Mouse (Mus musculus) small intestine, adult 2 months (tissue): ENCODE measurements around the gene Nop16. TPM values are rescaled to one million over a fixed set of nuclear protein-coding genes. Genes with fewer than 3 reads are reported as not detected.

Experiments used
- H3K27ac ChIP-seq: fragments of 200-500 bp; 2 replicates; pipeline ENCODE4 v1.5.1; 2012; ENCODE audit warnings: low read depth, low read length, control low read depth, inconsistent platforms; ENCODE audit not compliant: insufficient read depth
- H3K27me3 ChIP-seq: fragments of 200-500 bp; 2 replicates; pipeline ENCODE4 v1.6.1; 2012; ENCODE audit warnings: mild to moderate bottlenecking, moderate library complexity, low read length, inconsistent platforms; ENCODE audit not compliant: control insufficient read depth, insufficient read depth
- H3K36me3 ChIP-seq: fragments of 200-500 bp; 2 replicates; pipeline ENCODE4 v1.6.1; 2012; ENCODE audit warnings: mild to moderate bottlenecking, low read length, control low read depth, inconsistent platforms; ENCODE audit not compliant: control insufficient read depth, insufficient read depth
- H3K4me1 ChIP-seq: fragments of 200-500 bp; 2 replicates; pipeline ENCODE4 v1.6.1; 2012; ENCODE audit warnings: low read length, inconsistent platforms, mixed read lengths; ENCODE audit not compliant: control insufficient read depth, insufficient read depth, insufficient read length
- H3K4me3 ChIP-seq: fragments of 200-500 bp; 2 replicates; pipeline ENCODE4 v1.5.1; 2012; ENCODE audit warnings: low read depth, mild to moderate bottlenecking, control low read depth, inconsistent platforms, low read length, moderate library complexity
- CTCF ChIP-seq: fragments of 200-500 bp; IDR thresholded peaks from 2 replicates; pipeline ENCODE4 v1.5.1; 2012; ENCODE audit warnings: low read depth, mild to moderate bottlenecking, control low read depth, inconsistent platforms, low read length, moderate library complexity, mixed read lengths; ENCODE audit not compliant: insufficient replicate concordance, insufficient read length; ENCODE audit errors: extremely low read depth
- POLR2A ChIP-seq: fragments of 200-500 bp; IDR thresholded peaks from 2 replicates; pipeline ENCODE4 v1.6.1; 2012; ENCODE audit warnings: low read depth, mild to moderate bottlenecking, control low read depth, inconsistent platforms, low read length, moderate library complexity
- WGBS: fragments of 180-500 bp; shearing (Covaris S2); methylation state at CpG from one replicate; pipeline ENCODE4 v1.1.7; 2018; 5-methylcytosine and 5-hydroxymethylcytosine counted together
- polyA plus RNA-seq: library from polyadenylated mRNA; depleted of rRNA; stranded (reverse); fragments of >200 nt; gene quantifications from 2 replicates; pipeline ENCODE4 v1.2.3, GENCODE M21; 2012

The Nop16 gene
- polyA plus RNA-seq, 1 experiment: 2.4 TPM

- TF ChIP-seq CTCF: no peak
- no peak for TF ChIP-seq POLR2A
- Histone ChIP-seq H3K4me1 (peaks cover 10% of the 10 kb centered on the region; the same call in 1 of the 2 replicates), H3K27ac (no peak overlapping the region), H3K36me3 (peaks cover 19% of the 10 kb centered on the region), H3K27me3 (no peaks in the 10 kb centered on the region), H3K4me3 (no peak overlapping the region)
- 33% methylated on average over 2 of the region's 2 CpGs for WGBS
These were observed 8.5 kb downstream of the Nop16 start for GRCm38 (mm10) chr13:54581385-54581784.

DNA sequence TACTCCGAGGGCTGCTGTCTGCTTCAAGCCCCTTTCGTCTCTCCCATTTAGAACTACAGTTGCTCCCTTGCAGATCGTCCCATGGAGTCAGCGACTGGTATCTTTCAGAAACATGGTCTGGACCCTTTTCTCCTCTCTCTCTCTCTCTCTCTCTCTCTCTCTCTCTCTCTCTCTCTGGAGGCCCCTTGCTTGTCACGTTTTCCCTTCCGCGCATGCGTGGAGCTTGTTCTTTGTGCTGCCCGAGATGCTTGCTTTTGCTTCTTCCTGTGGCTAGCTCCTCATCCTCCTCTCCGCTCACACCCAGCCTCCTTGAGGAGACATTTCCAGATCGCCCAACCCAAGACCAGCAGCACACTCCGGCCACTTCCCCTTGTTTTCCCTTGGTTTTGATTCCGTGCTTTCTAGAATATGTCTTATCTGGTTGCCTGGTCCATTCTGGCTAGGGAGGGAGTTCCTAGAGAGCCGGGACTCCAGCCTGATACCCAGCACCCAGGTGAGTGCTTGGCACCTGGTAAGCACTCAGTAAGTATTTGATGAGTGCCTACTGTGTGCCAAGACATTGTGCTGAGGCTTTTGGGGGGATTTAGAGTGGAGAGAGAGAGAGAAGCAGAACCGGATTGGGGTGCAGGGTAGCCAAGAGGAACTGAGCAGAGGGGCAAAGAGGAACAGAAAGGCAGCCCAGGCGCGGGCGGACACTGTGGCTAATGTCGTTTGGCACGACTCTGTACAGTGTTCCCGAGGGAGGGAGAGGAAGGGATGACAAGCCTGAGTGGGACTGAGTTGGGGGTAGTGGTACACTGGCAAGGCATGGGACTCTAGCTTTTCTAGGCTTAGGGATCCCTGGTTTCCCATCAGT lies 12.0 kb downstream of the Nop16 start:
- H3K36me3 ChIP-seq: peaks cover 5% of the 10 kb centered on the region; the same call in 1 of the 2 replicates
- no peaks in the 10 kb centered on the region for H3K27me3 ChIP-seq
- H3K4me1 ChIP-seq: peaks cover 15% of the 10 kb centered on the region
- H3K4me3 ChIP-seq: no peak overlapping the region
- WGBS: 86% methylated on average over 21 of the region's 21 CpGs
- TF ChIP-seq POLR2A: no peak
- no peak for TF ChIP-seq CTCF
- peak overlapping the region; percentile 6; the same call in 1 of the 2 replicates for H3K27ac ChIP-seq

DNA sequence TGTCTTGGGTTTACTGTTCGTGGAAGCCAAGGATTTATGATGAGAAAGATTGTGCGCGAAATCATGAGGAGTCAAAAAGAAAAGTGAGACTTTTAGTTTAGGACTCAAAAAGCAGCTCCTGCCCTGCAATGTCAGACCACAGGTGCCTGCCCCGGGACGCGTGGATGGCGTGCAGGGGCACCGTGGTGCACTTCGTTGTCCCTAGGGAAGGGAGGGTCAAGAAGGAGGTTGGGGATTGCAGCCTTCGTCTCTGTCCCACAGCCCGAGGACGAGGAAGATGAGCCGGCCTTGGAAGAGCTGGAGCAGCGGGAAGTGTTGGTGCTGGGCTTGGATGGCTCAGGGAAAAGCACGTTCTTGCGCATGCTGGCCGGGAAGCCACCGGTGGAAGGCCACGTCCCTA lies 14.4 kb downstream of the Nop16 start:
- WGBS: 4% methylated on average over 19 of the region's 19 CpGs
- TF ChIP-seq POLR2A: no peak
- TF ChIP-seq CTCF: no peak
- peaks cover 7% of the 10 kb centered on the region for H3K4me1 ChIP-seq
- peak overlapping the region; percentile 48 for H3K27ac ChIP-seq
- H3K36me3 ChIP-seq: peaks cover 2% of the 10 kb centered on the region; the same call in 1 of the 2 replicates
- H3K27me3 ChIP-seq: no peaks in the 10 kb centered on the region
- H3K4me3 ChIP-seq: peak overlapping the region; percentile 72

GRCm38 (mm10) chr13:54574854-54575481 lies 14.9 kb downstream of the Nop16 start, which contains the start of gene Arl10:
Gene Arl10, plus strand, starts transcription at chr13:54575015.
- H3K27me3 ChIP-seq: no peaks in the 10 kb centered on the region

GRCm38 (mm10) chr13:54572621-54573020 lies 17.3 kb downstream of the Nop16 start:
- H3K4me3 ChIP-seq: no peak overlapping the region
- no peaks in the 10 kb centered on the region for H3K27me3 ChIP-seq
- no peaks in the 10 kb centered on the region for H3K36me3 ChIP-seq
- TF ChIP-seq POLR2A: no peak
- TF ChIP-seq CTCF: no peak
- H3K4me1 ChIP-seq: peaks cover 7% of the 10 kb centered on the region
- 77% methylated on average over 4 of the region's 4 CpGs for WGBS
- H3K27ac ChIP-seq: no peak overlapping the region

More at GRCm38 (mm10) chr13:54574854-54575481, 14.9 kb downstream of the Nop16 start, which contains the start of gene Arl10:
- Histone ChIP-seq H3K4me1 (peaks cover 7% of the 10 kb centered on the region), H3K4me3 (peak within 1 kb of the TSS; percentile 72), H3K36me3 (peaks cover 2% of the 10 kb centered on the region; the same call in 1 of the 2 replicates), H3K27ac (peak within 1 kb of the TSS; percentile 48)
- WGBS: under 1% methylated on average over 55 of the region's 55 CpGs
- TF ChIP-seq CTCF (0 out of 2 replicates have a peak, but pooled peaks have one; percentile 8), POLR2A (peak; percentile 60)

GRCm38 (mm10) chr13:54571637-54572036 lies 18.3 kb downstream of the Nop16 start:
- H3K27me3 ChIP-seq: no peaks in the 10 kb centered on the region
- 63% methylated on average over 2 of the region's 2 CpGs for WGBS
- no peak overlapping the region for H3K4me3 ChIP-seq
- peaks cover 7% of the 10 kb centered on the region for H3K4me1 ChIP-seq
- TF ChIP-seq POLR2A: no peak
- H3K27ac ChIP-seq: no peak overlapping the region
- H3K36me3 ChIP-seq: no peaks in the 10 kb centered on the region

- no peak for TF ChIP-seq CTCF
- TF ChIP-seq POLR2A: no peak
- WGBS: 79% methylated on average over 4 of the region's 4 CpGs
- Histone ChIP-seq H3K4me3 (no peak overlapping the region), H3K36me3 (no peaks in the 10 kb centered on the region), H3K27me3 (no peaks in the 10 kb centered on the region), H3K27ac (no peak overlapping the region), H3K4me1 (peaks cover 9% of the 10 kb centered on the region)
These were observed 19.2 kb downstream of the Nop16 start for GRCm38 (mm10) chr13:54570736-54571135.
